Mouse (Mus musculus) lung, adult 2 months (tissue): ENCODE results near the gene Axl.

Experiments used
- CTCF ChIP-seq: fragments of 200-500 bp; IDR thresholded peaks from 2 replicates; pipeline ENCODE4 v1.5.1; 2011; ENCODE audit warnings: mild to moderate bottlenecking, low read length, control low read depth; ENCODE audit not compliant: insufficient read depth
- POLR2A ChIP-seq: fragments of 200-500 bp; IDR thresholded peaks from 2 replicates; pipeline ENCODE4 v1.6.1; 2011; ENCODE audit warnings: low read depth, mild to moderate bottlenecking, control low read depth, low read length, borderline replicate concordance; ENCODE audit errors: extremely low read depth

DNA sequence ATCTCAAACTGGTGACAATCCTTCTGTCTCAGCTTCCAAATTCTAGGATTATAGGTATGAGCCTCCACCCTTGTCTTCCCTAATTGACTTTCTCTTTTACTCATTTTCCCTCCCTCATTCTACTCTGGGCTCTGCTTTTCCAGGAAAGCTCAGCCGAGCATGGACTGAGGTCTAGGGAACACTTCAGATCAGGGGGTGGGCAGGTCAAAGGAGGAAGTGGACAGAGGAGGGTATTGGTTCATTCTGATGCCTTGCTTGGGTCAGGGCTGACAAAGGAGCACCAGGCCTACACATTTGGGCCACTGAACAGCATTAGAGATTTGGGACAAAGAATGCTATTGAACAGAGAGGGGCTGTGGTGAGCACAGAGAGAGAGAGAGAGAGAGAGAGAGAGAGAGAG lies 3.7 kb downstream of the Axl start:
- no peak for TF ChIP-seq CTCF
- TF ChIP-seq POLR2A, result no peak
